Mouse (Mus musculus) embryonic facial prominence, embryonic 15.5 days (tissue): ENCODE data around the gene Snx10. TPM values are rescaled to one million over a fixed set of nuclear protein-coding genes. Genes with fewer than 3 reads are reported as not detected.

ENCODE experiments used
- microRNA-seq: library from miRNA; unstranded; fragments of <30 nt; microRNA quantifications from one replicate; pipeline ENCODE4, GENCODE M21; 2016; ENCODE audit warnings: borderline number of aligned reads
- polyA plus RNA-seq: library from polyadenylated mRNA; unstranded; fragments of >200 nt; fragmentation: Nextera tagmentation; extraction: Ambion mirVana; gene quantifications from 2 replicates; pipeline ENCODE4 v1.2.1, GENCODE M21; 2015

The Snx10 gene
- polyA plus RNA-seq, 1 experiment from 2014 or later: 13.4 TPM

Small RNA genes lying within 50 kb of the gene (microRNA-seq; reads per million reads assigned to microRNA genes)
- not detected for gene Gm22914

Other genes with a start within 250 kb of the Snx10 start
- gene Nfe2l3, start 91.2 kb upstream of the Snx10 start, polyA plus RNA-seq: 6.5 and 9.4 TPM in 2 replicates
- gene Hnrnpa2b1, start 54.0 kb upstream of the Snx10 start, polyA plus RNA-seq: 1,589 and 1,636 TPM in 2 replicates
- gene Cbx3, start 53.5 kb upstream of the Snx10 start, polyA plus RNA-seq: 380 and 384 TPM in 2 replicates